Mouse (Mus musculus) urinary bladder, adult 18-20 months (tissue): ENCODE results near the gene Dgkq.

Source experiments
- DNase-seq, 2 experiments: peaks; one replicate each; pipeline ENCODE4 v3.0.0; 2022; ENCODE audit warnings: low spot score in 2 of 2, mixed read lengths in 2 of 2

The Dgkq gene

GRCm38 (mm10) chr5:108668977-108669936 is at the start of gene Dgkq:
Gene Dgkq, minus strand, starts transcription at chr5:108669672.
- peak; percentile 87 to 88 for DNase-seq

- DNase-seq = no peak
Observed at GRCm38 (mm10) chr5:108718051-108718450, 48.6 kb upstream of the Dgkq start.

- DNase-seq = no peak
Observed at GRCm38 (mm10) chr5:108715974-108716373, 46.5 kb upstream of the Dgkq start.

- DNase-seq = no peak
Observed at GRCm38 (mm10) chr5:108714149-108714548, 44.7 kb upstream of the Dgkq start.

DNA sequence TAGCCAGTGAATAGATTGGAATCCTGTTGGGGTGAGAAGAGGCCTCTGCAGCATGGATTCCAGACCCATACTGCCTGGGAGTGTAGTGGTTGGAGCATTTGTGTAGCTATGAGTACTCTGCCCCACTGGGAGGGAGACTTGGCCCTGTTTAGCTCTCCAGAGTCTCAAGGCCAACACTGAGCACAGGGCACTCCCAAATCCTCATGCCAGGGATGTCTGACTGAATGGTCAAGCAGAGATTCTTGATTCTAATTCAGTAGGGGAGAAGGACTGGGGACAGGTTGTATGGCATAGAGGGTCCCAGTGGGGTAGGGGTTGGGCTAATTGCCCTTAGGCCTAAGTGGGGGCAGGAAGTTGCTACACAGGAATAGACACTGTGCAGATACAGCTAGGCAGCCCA is 44.2 kb upstream of the Dgkq start:
- DNase-seq = no peak

DNA sequence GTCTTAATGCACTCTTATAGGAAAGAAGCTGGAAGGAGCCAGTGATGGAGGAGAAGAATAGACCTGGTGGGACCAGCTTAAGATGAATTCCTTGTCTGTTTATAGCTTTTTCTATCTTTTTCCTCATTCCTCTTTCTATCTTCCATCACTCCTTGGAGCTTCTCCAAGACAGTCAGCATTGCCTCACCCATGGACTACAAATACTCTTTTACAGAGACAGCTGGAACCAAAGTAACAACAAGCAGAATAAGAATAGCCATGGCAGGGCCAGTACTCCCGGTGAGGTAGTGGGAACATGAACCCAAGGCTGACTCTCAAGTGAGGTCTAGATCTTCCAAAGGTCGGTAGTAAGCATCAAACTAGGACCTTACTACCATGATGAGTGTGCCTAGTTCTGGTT is 43.6 kb upstream of the Dgkq start:
- DNase-seq = no peak

- DNase-seq = no peak
Observed at GRCm38 (mm10) chr5:108711968-108712367, 42.5 kb upstream of the Dgkq start.

DNA sequence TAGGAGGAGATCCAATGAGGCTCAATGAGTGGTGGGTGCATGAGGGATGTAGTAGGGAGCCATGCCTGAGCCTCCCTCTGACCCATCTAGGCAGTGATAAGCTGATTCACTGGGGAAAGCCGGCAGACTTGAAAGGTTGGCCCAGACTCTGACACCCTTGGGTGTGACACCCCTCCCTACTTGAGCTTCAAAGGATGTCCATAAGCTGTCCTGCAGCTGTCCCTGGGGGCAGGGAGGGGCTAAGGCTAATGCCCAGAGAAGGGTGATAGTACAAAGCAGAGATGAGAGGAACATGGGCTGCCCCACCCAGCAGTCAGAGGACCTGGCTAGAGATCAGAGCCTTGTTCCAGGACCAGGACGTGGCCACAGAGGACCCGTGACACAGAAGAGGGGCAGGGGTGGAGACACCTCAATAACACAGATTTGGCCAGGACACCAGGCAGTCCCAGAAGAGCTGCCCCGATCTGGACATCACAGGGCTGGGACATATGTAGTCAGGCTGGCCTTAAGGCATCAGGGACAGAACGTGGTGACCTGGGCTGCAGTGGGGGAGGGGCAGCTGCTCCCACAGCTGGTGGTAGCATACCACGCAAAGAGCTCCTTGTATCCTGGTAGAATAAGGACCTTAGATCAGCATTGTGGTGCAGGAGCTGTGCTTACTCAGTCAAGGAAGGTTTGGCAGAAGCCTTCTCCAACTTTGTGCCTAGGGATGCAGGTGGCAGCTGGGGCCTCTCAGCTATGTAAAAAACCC is 39.7 kb upstream of the Dgkq start:
- no peak for DNase-seq

- no peak for DNase-seq
Observed at GRCm38 (mm10) chr5:108708419-108708818, 38.9 kb upstream of the Dgkq start.

- no peak for DNase-seq
Observed at GRCm38 (mm10) chr5:108707758-108708157, 38.3 kb upstream of the Dgkq start.

- DNase-seq = no peak
Observed at GRCm38 (mm10) chr5:108703754-108704626, 34.5 kb upstream of the Dgkq start.

DNA sequence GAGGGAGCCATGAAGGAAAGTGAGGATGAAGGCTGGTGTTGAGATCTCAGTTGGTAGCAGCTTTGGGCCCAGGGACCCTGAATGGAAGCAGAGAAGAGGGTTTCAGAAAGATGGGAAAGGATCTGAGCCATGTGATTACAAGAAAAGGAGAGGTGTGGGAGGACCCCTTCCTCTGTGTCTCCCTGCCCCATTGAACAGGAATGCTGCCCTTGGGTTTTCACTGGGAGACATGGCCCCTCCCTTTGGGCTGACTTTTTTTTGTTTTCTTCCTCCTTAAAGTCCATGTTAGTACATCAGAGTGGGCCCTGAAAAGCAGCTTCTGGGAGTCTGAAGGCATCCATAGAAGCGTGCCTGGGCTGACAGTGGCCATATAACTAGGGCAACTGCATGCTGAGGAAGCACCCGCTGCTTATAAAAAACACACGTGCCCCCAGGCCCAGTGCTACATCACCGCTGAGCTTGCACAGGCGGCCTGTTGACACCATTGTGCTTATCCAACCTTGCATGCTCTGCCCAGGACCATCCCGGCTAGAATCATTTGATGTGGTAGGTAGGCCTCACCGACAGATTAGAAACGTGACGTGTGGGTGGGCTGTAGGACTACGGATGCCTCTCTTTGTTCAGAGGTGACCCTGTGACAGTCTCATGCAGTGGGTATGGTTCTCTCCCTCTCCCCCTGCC is 32.0 kb upstream of the Dgkq start:
- DNase-seq = no peak

GRCm38 (mm10) chr5:108700346-108700745 is 30.9 kb upstream of the Dgkq start:
- no peak for DNase-seq

DNA sequence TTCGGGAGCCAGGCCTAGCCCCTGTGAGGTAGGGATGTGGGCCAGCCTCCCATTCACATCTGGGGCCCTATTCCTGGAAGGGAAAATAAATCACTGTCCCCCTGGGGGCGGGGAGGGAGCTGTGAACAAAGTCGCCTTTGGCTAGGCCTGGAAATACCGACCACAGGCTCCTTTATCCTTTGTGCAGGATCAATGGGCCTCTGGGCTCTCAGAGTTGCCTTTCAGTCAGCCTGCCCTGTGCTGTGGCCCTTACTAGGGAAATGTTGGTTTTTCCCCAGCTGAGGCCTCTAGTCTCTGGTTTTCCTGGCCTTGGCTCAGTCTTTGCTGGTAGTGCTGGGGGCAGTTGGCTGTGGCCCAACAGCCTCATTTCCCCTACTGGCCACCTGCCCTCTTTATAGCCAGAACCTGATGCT is 27.9 kb upstream of the Dgkq start:
- DNase-seq = no peak

GRCm38 (mm10) chr5:108696542-108696941 is 27.1 kb upstream of the Dgkq start:
- no peak for DNase-seq

DNA sequence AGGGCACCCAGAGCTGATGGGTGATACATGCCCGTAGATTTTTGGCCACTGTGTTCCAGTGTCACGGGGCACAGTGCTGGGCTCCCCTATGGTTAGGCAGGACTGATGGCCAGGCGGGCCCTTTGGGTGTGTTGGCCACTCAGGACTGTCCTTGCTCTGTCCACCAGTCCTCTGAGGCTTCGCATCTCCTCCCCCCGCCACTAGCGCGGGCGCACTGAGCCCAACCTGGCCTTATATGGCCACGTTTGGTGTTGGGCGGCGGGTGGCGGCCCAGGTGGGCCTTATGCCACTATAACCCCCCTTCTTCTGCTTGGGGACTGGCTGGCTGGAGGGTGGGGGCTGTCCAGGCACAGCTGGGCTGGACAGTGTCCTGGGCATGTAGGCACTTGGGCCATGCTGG is 26.4 kb upstream of the Dgkq start:
- DNase-seq = no peak

DNA sequence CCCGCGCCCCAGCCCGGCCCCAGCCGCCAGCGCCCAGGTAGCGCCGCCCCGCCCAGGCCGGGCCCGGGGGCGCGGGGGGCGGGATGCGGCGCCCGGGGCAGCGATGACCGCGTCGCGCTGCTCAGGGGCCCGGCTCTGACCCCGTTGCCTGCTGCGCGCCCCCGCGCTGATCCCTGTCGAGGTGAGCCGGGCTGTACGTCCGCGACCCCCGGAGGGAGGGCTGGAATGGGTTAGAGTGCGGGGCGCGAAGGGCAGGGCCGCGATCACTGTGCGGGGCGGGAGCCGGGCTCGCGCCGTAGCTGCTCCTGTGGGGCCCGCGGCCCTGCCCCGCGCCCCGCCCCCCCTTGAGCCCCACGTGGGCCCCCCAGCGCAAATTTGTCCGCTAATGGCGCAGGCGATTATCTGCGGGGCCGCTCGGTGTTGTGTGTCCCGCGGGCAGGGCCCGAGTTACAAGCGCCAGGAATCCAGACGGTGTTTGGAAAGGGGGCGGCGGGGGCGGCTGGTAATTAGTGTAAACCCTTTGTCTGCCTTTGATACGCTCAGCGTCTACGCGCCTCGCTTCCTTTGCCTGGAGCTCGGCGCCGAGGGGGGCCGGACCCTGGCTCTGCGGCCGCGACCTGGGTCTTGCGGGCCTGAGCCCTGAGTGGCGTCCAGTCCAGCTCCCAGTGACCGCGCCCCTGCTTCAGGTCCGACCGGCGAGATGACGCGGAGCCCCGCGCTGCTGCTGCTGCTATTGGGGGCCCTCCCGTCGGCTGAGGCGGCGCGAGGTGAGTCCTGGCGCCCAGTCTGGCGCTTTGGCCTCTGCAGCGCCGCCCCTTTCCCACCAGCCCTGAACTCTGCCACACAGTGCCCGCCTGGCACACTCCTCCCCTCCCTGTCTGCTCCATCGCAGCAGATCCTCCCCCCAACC is 25.1 kb upstream of the Dgkq start:
- peak; percentile 44 to 51 for DNase-seq

DNA sequence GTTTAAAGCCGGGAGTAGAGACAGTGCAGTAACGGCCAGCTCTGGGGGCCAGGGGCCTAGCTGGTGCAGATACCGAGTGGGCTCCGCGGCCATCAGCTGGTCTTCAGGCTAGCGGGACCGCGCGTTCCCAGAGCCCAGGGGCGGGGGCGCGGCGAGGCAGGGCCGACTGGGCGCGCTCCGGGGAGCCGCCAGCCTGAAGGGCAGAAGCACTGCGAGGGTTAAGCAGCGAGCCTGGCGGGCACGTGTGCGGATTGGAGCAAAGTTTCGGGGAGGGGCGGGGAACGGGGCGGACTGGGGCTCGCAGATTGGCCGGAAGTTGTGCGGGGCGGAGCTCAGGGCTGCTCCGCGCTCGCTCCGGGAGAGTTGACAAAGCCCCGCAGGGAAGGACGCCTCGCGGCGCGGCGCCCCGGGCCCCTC is 24.4 kb upstream of the Dgkq start:
- DNase-seq = peak; percentile 75 to 76

GRCm38 (mm10) chr5:108692271-108692670 is 22.8 kb upstream of the Dgkq start, which contains the start of gene Fgfrl1:
Gene Fgfrl1, plus strand, starts transcription at chr5:108692382.
- peak; percentile 44 to 61 for DNase-seq

DNA sequence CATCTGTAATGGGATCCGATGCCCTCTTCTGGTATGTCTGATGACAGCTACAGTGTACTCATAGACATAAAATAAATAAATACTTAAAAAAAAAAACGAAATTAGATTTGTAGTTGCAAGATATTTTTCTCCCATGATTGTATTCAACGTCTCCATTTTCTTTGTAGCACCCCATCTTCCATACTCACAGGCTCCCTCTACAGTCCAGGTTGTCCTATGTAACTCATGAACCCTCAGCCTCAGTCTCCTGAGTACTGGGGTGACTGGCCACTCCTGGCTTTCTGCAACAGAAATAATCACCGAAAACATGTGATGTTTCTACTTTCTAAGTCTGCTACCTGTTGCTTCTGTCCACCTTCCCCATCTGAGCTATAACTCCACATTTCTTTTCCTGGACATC is 21.7 kb upstream of the Dgkq start:
- DNase-seq = no peak
